In genomic region chr2:122753739-122754343, GRCm38 (mm10) we compare ENCODE assay signal across 8 mouse cellular contexts. TPM values are rescaled to one million over a fixed set of nuclear protein-coding genes. Genes with fewer than 3 reads are reported as not detected.
A peak's percentile ranks its signal among the peaks of the same experiment; 100 is the strongest.
DNase-seq lines count a peak whose midpoint lies in the region; ATAC-seq and TF ChIP-seq lines count a peak whose summit lies in the region.

No protein-coding gene starts in this region.

- no peaks in the 10 kb centered on the region for H3K9me3 ChIP-seq in forebrain, embryonic 16.5 days (ENCODE audit: control insufficient read depth, low read length)
- H3K9me3 ChIP-seq in limb, embryonic 13.5 days = no peaks in the 10 kb centered on the region

- H3K27me3 ChIP-seq in forebrain, embryonic 16.5 days (replicated peaks; ENCODE audit: control insufficient read depth, insufficient read depth, low read length) = no peaks in the 10 kb centered on the region
- H3K27me3 ChIP-seq in kidney, adult 2 months (replicated peaks; ENCODE audit: control insufficient read depth, insufficient read depth, low read length) = no peaks in the 10 kb centered on the region
- no peaks in the 10 kb centered on the region for H3K27me3 ChIP-seq in limb, embryonic 13.5 days

- H3K4me2 ChIP-seq in forebrain, embryonic 16.5 days (ENCODE audit: low read length) = no peak overlapping the region
- H3K4me2 ChIP-seq in limb, embryonic 13.5 days (replicated peaks) = no peak overlapping the region

- no peak for TF ChIP-seq POLR2A in kidney, adult 2 months (IDR thresholded peaks at IDR 0.05; ENCODE audit: low read depth, low read length)

- ATAC-seq in forebrain, embryonic 16.5 days = peak; percentile 61
- peak; percentile 44; the same call in 1 of the 2 replicates for ATAC-seq in limb, embryonic 13.5 days (ENCODE audit: low FRiP score, low read depth)

- 15% methylated on average over 7 of the region's 7 CpGs for WGBS in forebrain, embryonic 16.5 days
- 13% methylated on average over 7 of the region's 7 CpGs for WGBS in kidney, adult 2 months
- 14% methylated on average over 7 of the region's 7 CpGs for WGBS in limb, embryonic 13.5 days

- no peaks in the 10 kb centered on the region for H3K36me3 ChIP-seq in forebrain, embryonic 16.5 days (ENCODE audit: control insufficient read depth, insufficient read depth)
- no peaks in the 10 kb centered on the region for H3K36me3 ChIP-seq in kidney, adult 2 months (ENCODE audit: control insufficient read depth, insufficient read depth, low read length)
- peaks cover 6% of the 10 kb centered on the region for H3K36me3 ChIP-seq in limb, embryonic 13.5 days

- H3K9ac ChIP-seq in forebrain, embryonic 16.5 days (replicated peaks; ENCODE audit: low read depth, low read length) = no peak overlapping the region
- no peak overlapping the region for H3K9ac ChIP-seq in limb, embryonic 13.5 days

- no peak overlapping the region for H3K27ac ChIP-seq in forebrain, embryonic 16.5 days (ENCODE audit: low read length)
- no peak overlapping the region for H3K27ac ChIP-seq in kidney, adult 2 months (ENCODE audit: insufficient read depth, low read depth, low read length)
- H3K27ac ChIP-seq in limb, embryonic 13.5 days = no peak overlapping the region

- TF ChIP-seq CTCF in kidney, adult 2 months (conservative IDR thresholded peaks at IDR 0.05; ENCODE audit: insufficient read depth, insufficient read length, low read depth, low read length) = peak; percentile 97

- H3K4me3 ChIP-seq in forebrain, embryonic 16.5 days (replicated peaks; ENCODE audit: low read length) = no peak overlapping the region
- H3K4me3 ChIP-seq in kidney, adult 2 months (ENCODE audit: insufficient read depth, low read depth, low read length) = no peak overlapping the region
- no peak overlapping the region for H3K4me3 ChIP-seq in limb, embryonic 13.5 days

- peak; percentile 29 to 33 for DNase-seq in urinary bladder, postnatal 36 days (ENCODE audit: low spot score in 2 of 2)
- no peak for DNase-seq in urinary bladder, postnatal 10 days (ENCODE audit: low spot score)
- DNase-seq in cerebellum, adult 11 months = peak; percentile 61
- DNase-seq in kidney, adult 2 months = peak; percentile 66
- peak; percentile 67 for DNase-seq in neural tube, embryonic 10.5 days (ENCODE audit: extremely low spot score, low spot score)
- DNase-seq in thymus, postnatal 0 days (ENCODE audit: low spot score) = peak; percentile 85

- H3K4me1 ChIP-seq in forebrain, embryonic 16.5 days (replicated peaks; ENCODE audit: control insufficient read depth, insufficient read depth, low read length) = no peaks in the 10 kb centered on the region
- H3K4me1 ChIP-seq in kidney, adult 2 months (ENCODE audit: control insufficient read depth, insufficient read depth, low read length) = no peaks in the 10 kb centered on the region
- no peaks in the 10 kb centered on the region for H3K4me1 ChIP-seq in limb, embryonic 13.5 days

RNA-seq across cellular contexts. Expression of gene Sqor, which starts 11.2 kb away (rescaled TPM):
- 2.1 and 3.8 TPM in 2 replicates for polyA plus RNA-seq in forebrain, embryonic 16.5 days (2015; fragmentation: Nextera tagmentation; extraction: Ambion mirVana)
- polyA plus RNA-seq in kidney, adult 2 months (2012; rRNA removed) = 79.1 and 84.5 TPM in 2 replicates
- polyA plus RNA-seq in limb, embryonic 13.5 days (2015; fragmentation: Nextera tagmentation; extraction: Ambion mirVana) = 4.8 TPM in 2 replicates
- 5.7 and 6.3 TPM in 2 replicates for polyA plus RNA-seq in thymus, postnatal 0 days (2015; fragmentation: Nextera tagmentation; extraction: Ambion mirVana)

RNA-seq across cellular contexts. Expression of gene Bloc1s6, which starts 15.5 kb away (rescaled TPM):
- polyA plus RNA-seq in forebrain, embryonic 16.5 days (2015; fragmentation: Nextera tagmentation; extraction: Ambion mirVana) = 93.1 and 95.6 TPM in 2 replicates
- polyA plus RNA-seq in kidney, adult 2 months (2012; rRNA removed) = 28.4 and 29.2 TPM in 2 replicates
- 56.3 and 57.6 TPM in 2 replicates for polyA plus RNA-seq in limb, embryonic 13.5 days (2015; fragmentation: Nextera tagmentation; extraction: Ambion mirVana)
- 49.5 and 54.0 TPM in 2 replicates for polyA plus RNA-seq in thymus, postnatal 0 days (2015; fragmentation: Nextera tagmentation; extraction: Ambion mirVana)

RNA-seq across cellular contexts. Expression of gene Slc30a4, which starts 51.4 kb away (rescaled TPM):
- 8.2 and 8.3 TPM in 2 replicates for polyA plus RNA-seq in forebrain, embryonic 16.5 days (2015; fragmentation: Nextera tagmentation; extraction: Ambion mirVana)
- polyA plus RNA-seq in kidney, adult 2 months (2012; rRNA removed) = 5.7 and 6.2 TPM in 2 replicates
- 8.2 and 9.9 TPM in 2 replicates for polyA plus RNA-seq in limb, embryonic 13.5 days (2015; fragmentation: Nextera tagmentation; extraction: Ambion mirVana)
- 5.9 and 6.2 TPM in 2 replicates for polyA plus RNA-seq in thymus, postnatal 0 days (2015; fragmentation: Nextera tagmentation; extraction: Ambion mirVana)

Comparison
In these comparisons a context has a peak if more than half of its experiments do, and no peak if none do; other contexts are left out.
1. RNA of gene Sqor, which starts 11.2 kb away (polyA plus RNA-seq): 79.1 to 84.5 TPM in kidney, adult 2 months; 5.7 to 6.3 TPM in thymus, postnatal 0 days, 4.8 TPM in limb, embryonic 13.5 days and 2.1 to 3.8 TPM in forebrain, embryonic 16.5 days; every median in the first group is over 10 times any median in the second.